Mouse (Mus musculus) gastrocnemius, adult 8-10 months (tissue): ENCODE data around the gene Bbs5. TPM values are rescaled to one million over a fixed set of nuclear protein-coding genes. Genes with fewer than 3 reads are reported as not detected.
A peak's percentile ranks its signal among the peaks of the same experiment; 100 is the strongest.
"Not testable (repeated sequence)": the region's sequence is repeated elsewhere in the genome, so short reads cannot be mapped to it uniquely, and the experiment has no call there.

Source experiments
- DNase-seq, 2 experiments: peaks; one replicate each; pipeline ENCODE4 v3.0.0; 2022; ENCODE audit warnings: low spot score in 2 of 2
- total RNA-seq, 4 experiments: library from RNA; stranded (reverse); gene quantifications; 2 replicates each; pipeline ENCODE4 v1.2.4; 2022

Gene Bbs5
- total RNA-seq, 4 experiments from 2014 or later, result 2.9 to 3.4 (median 3.2) TPM

- peak; percentile 26 to 28 for DNase-seq
These were observed 22.9 kb downstream of the Bbs5 start, which contains the start of gene Klhl41 for GRCm38 (mm10) chr2:69669853-69670252. TSS of gene Klhl41 (plus strand) at chr2:69670120.

GRCm38 (mm10) chr2:69673723-69674122 lies 26.8 kb downstream of the Bbs5 start:
- peak; percentile 20 to 46 for DNase-seq

GRCm38 (mm10) chr2:69675266-69675665 lies 28.3 kb downstream of the Bbs5 start:
- no peak for DNase-seq

- no peak for DNase-seq
These were observed 29.7 kb downstream of the Bbs5 start for GRCm38 (mm10) chr2:69676713-69677112.

GRCm38 (mm10) chr2:69677215-69677614 lies 30.2 kb downstream of the Bbs5 start:
- not testable (repeated sequence) for DNase-seq

GRCm38 (mm10) chr2:69679990-69680389 lies 33.0 kb downstream of the Bbs5 start:
- DNase-seq, result no peak

- DNase-seq, result no peak
These were observed 35.0 kb downstream of the Bbs5 start for GRCm38 (mm10) chr2:69681931-69682330.

- no peak for DNase-seq
These were observed 36.2 kb downstream of the Bbs5 start for GRCm38 (mm10) chr2:69683036-69683805.

- DNase-seq, result no peak
These were observed 37.5 kb downstream of the Bbs5 start for GRCm38 (mm10) chr2:69684488-69684887.

- DNase-seq, result no peak
These were observed 43.2 kb downstream of the Bbs5 start for GRCm38 (mm10) chr2:69690214-69690613.

- no peak for DNase-seq
These were observed 43.9 kb downstream of the Bbs5 start for GRCm38 (mm10) chr2:69690843-69691242.

- DNase-seq, result no peak
These were observed 46.5 kb downstream of the Bbs5 start for GRCm38 (mm10) chr2:69693501-69693900.

GRCm38 (mm10) chr2:69700446-69700845 lies 53.5 kb downstream of the Bbs5 start:
- no peak for DNase-seq

- DNase-seq, result no peak
These were observed 65.2 kb downstream of the Bbs5 start for GRCm38 (mm10) chr2:69712171-69712570.

- peak; percentile 71 to 78 for DNase-seq
These were observed 66.1 kb downstream of the Bbs5 start, which contains the start of gene Fastkd1 for GRCm38 (mm10) chr2:69712981-69713625. TSS of gene Fastkd1 (minus strand) at chr2:69713516.

GRCm38 (mm10) chr2:69713626-69714014 lies 66.6 kb downstream of the Bbs5 start:
- DNase-seq, result no peak

- no peak for DNase-seq
These were observed 67.2 kb downstream of the Bbs5 start for GRCm38 (mm10) chr2:69714126-69714525.

GRCm38 (mm10) chr2:69716483-69716882 lies 69.5 kb downstream of the Bbs5 start:
- DNase-seq, result no peak
